Mouse (Mus musculus): ENCODE data around the gene Kcnd3.

- no peak for TF ChIP-seq CTCF (conservative IDR thresholded peaks at IDR 0.05; ENCODE audit: insufficient read depth, insufficient read length, low read depth, low read length)
- no peak for TF ChIP-seq POLR2A (IDR thresholded peaks at IDR 0.05; ENCODE audit: low read depth, low read length)
Measured at GRCm38 (mm10) chr3:105623137-105623536, 171.0 kb downstream of the Kcnd3 start.
